Mouse (Mus musculus) lung, postnatal 0 days (tissue): Measurements from ENCODE around the gene Fbln7.

Experiments
- CTCF ChIP-seq: IDR thresholded peaks from 2 replicates; pipeline ENCODE4 v1.5.1; 2016; ENCODE audit warnings: antibody characterized with exemption, mild to moderate bottlenecking
- EP300 ChIP-seq: IDR thresholded peaks from 2 replicates; pipeline ENCODE4 v1.6.1; 2016; ENCODE audit warnings: antibody characterized with exemption, mild to moderate bottlenecking, control low read depth

DNA sequence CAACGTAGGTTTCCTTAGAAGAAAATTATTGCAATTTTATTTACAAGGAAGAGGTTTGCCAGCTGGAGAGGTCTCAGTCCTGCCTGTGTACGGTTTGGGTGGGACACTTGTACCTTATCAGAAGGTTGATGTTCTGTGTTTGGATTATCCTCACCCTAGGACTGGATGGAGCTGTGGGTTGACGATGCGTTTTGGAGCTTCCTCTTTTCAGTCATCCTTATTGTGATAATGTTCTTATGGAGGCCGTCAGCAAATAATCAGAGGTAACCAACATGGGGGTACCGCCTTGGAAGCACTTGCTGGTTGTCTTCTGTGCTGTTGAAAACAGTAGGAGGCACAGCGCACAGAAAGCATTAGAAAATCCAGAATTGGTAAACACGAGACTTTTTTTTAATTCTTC lies 20.3 kb upstream of the Fbln7 start:
- no peak for TF ChIP-seq CTCF
- no peak for TF ChIP-seq EP300
